Mouse (Mus musculus) lung, postnatal 0 days (tissue): ENCODE results near the gene E2f1. TPM values are rescaled to one million over a fixed set of nuclear protein-coding genes. Genes with fewer than 3 reads are reported as not detected.

Experiments used
- ATAC-seq: fragments of 200-750 bp; cut with Nextera tagmentation; 2 replicates; pipeline ENCODE4 v1.8.0; 2017; ENCODE audit warnings: moderate library complexity
- DNase-seq: peaks from one replicate; pipeline ENCODE4 v3.0.0-alpha.2; 2016; ENCODE audit warnings: low spot score
- H3K27ac ChIP-seq: fragments of 300-500 bp; sonication (generic); 2 replicates; pipeline ENCODE4 v1.5.1; 2014; ENCODE audit warnings: antibody characterized with exemption, mild to moderate bottlenecking, low read length, mixed read lengths
- H3K27me3 ChIP-seq: fragments of 300-500 bp; sonication (generic); replicated peaks from 2 replicates; pipeline ENCODE4 v1.6.1; 2014; ENCODE audit warnings: low read length, mixed read lengths; ENCODE audit not compliant: insufficient read depth
- H3K36me3 ChIP-seq: fragments of 300-500 bp; sonication (generic); 2 replicates; pipeline ENCODE4 v1.6.1; 2014; ENCODE audit warnings: low read length, mixed read lengths; ENCODE audit not compliant: insufficient read depth
- H3K4me1 ChIP-seq: fragments of 300-500 bp; sonication (generic); 2 replicates; pipeline ENCODE4 v1.6.1; 2014; ENCODE audit warnings: antibody characterized with exemption, low read depth, low read length, mixed read lengths; ENCODE audit not compliant: insufficient read depth
- H3K4me2 ChIP-seq: fragments of 300-500 bp; sonication (generic); replicated peaks from 2 replicates; pipeline ENCODE4 v1.6.1; 2014; ENCODE audit warnings: low read depth, mild to moderate bottlenecking, low read length, moderate library complexity, mixed read lengths
- H3K4me3 ChIP-seq: fragments of 300-500 bp; sonication (generic); 2 replicates; pipeline ENCODE4 v1.5.1; 2014; ENCODE audit warnings: low read depth, low read length
- H3K9ac ChIP-seq: fragments of 300-500 bp; sonication (generic); replicated peaks from 2 replicates; pipeline ENCODE4 v1.6.1; 2014; ENCODE audit warnings: low read depth, mild to moderate bottlenecking
- H3K9me3 ChIP-seq: fragments of 300-500 bp; sonication (generic); 2 replicates; pipeline ENCODE4 v1.6.1; 2016; ENCODE audit warnings: low read length, mixed read lengths
- CTCF ChIP-seq: IDR thresholded peaks from 2 replicates; pipeline ENCODE4 v1.5.1; 2016; ENCODE audit warnings: antibody characterized with exemption, mild to moderate bottlenecking
- EP300 ChIP-seq: IDR thresholded peaks from 2 replicates; pipeline ENCODE4 v1.6.1; 2016; ENCODE audit warnings: antibody characterized with exemption, mild to moderate bottlenecking, control low read depth
- WGBS: fragments of 180-500 bp; shearing (Covaris S2); extraction: QIAGEN DNeasy Blood & Tissue Kit; methylation state at CpG from one replicate; pipeline ENCODE4 v1.1.7; 2014; 5-methylcytosine and 5-hydroxymethylcytosine counted together
- polyA plus RNA-seq: library from polyadenylated mRNA; unstranded; fragments of >200 nt; fragmentation: Nextera tagmentation; extraction: Ambion mirVana; gene quantifications from 2 replicates; pipeline ENCODE4 v1.2.1, GENCODE M21; 2015

The E2f1 gene
- polyA plus RNA-seq: 5.4 and 7.5 TPM in 2 replicates

GRCm38 (mm10) chr2:154569836-154570286 is at the start of gene E2f1:
Gene E2f1, minus strand, starts transcription at chr2:154569892.
- peak; percentile 97 for DNase-seq
- Histone ChIP-seq H3K4me3 (peak within 1 kb of the TSS; percentile 73), H3K4me2 (peak within 1 kb of the TSS; percentile 93), H3K27me3 (no peaks in the 10 kb centered on the region), H3K27ac (peak within 1 kb of the TSS; percentile 77), H3K9me3 (no peaks in the 10 kb centered on the region), H3K4me1 (peaks cover 9% of the 10 kb centered on the region), H3K9ac (peak within 1 kb of the TSS; percentile 23; the same call in 1 of the 2 replicates), H3K36me3 (no peaks in the 10 kb centered on the region)
- peak; percentile 98 for ATAC-seq
- TF ChIP-seq CTCF (peak; percentile 43), EP300 (no peak)
- WGBS: 0% methylated on average over 38 of the region's 44 CpGs

GRCm38 (mm10) chr2:154617061-154617460 is 47.4 kb upstream of the E2f1 start:
- DNase-seq: no peak
- no peak overlapping the region for H3K27ac ChIP-seq
- ATAC-seq: no peak

GRCm38 (mm10) chr2:154615674-154616073 is 46.0 kb upstream of the E2f1 start:
- ATAC-seq (no peak), DNase-seq (no peak)
- Histone ChIP-seq H3K36me3 (no peaks in the 10 kb centered on the region), H3K9me3 (no peaks in the 10 kb centered on the region), H3K4me1 (no peaks in the 10 kb centered on the region), H3K27ac (no peak overlapping the region), H3K4me3 (no peak overlapping the region), H3K9ac (no peak overlapping the region), H3K27me3 (no peaks in the 10 kb centered on the region), H3K4me2 (no peak overlapping the region)
- TF ChIP-seq EP300: no peak
- no peak for TF ChIP-seq CTCF
- 69% methylated on average over 5 of the region's 5 CpGs for WGBS

More at GRCm38 (mm10) chr2:154617061-154617460, 47.4 kb upstream of the E2f1 start:
- Histone ChIP-seq H3K4me2 (no peak overlapping the region), H3K27me3 (no peaks in the 10 kb centered on the region), H3K4me3 (no peak overlapping the region), H3K4me1 (no peaks in the 10 kb centered on the region), H3K36me3 (no peaks in the 10 kb centered on the region), H3K9ac (no peak overlapping the region), H3K9me3 (no peaks in the 10 kb centered on the region)
- WGBS: 93% methylated on average over 3 of the region's 3 CpGs
- TF ChIP-seq CTCF: no peak
- no peak for TF ChIP-seq EP300

- 46% methylated on average over 19 of the region's 19 CpGs for WGBS
- no peak for DNase-seq
- Histone ChIP-seq H3K9me3 (no peaks in the 10 kb centered on the region), H3K36me3 (no peaks in the 10 kb centered on the region), H3K4me2 (peak overlapping the region; percentile 28; the same call in 1 of the 2 replicates), H3K9ac (no peak overlapping the region), H3K27ac (no peak overlapping the region), H3K4me1 (no peaks in the 10 kb centered on the region), H3K4me3 (no peak overlapping the region), H3K27me3 (no peaks in the 10 kb centered on the region)
- ATAC-seq: no peak
- TF ChIP-seq CTCF (no peak), EP300 (no peak)
These were observed 45.3 kb upstream of the E2f1 start for GRCm38 (mm10) chr2:154614841-154615576.

- under 1% methylated on average over 62 of the region's 98 CpGs for WGBS
- H3K9me3 ChIP-seq: no peaks in the 10 kb centered on the region
- ATAC-seq: peak; percentile 95
- no peaks in the 10 kb centered on the region for H3K27me3 ChIP-seq
- no peaks in the 10 kb centered on the region for H3K36me3 ChIP-seq
- peak within 1 kb of the TSS; percentile 62 for H3K4me2 ChIP-seq
- H3K9ac ChIP-seq: peak within 1 kb of the TSS; percentile 48
- TF ChIP-seq CTCF (peak; percentile 81), EP300 (no peak)
- peak within 1 kb of the TSS; percentile 49 for H3K4me3 ChIP-seq
- no peaks in the 10 kb centered on the region for H3K4me1 ChIP-seq
- DNase-seq: peak; percentile 96
- peak within 1 kb of the TSS; percentile 95 for H3K27ac ChIP-seq
These were observed 43.7 kb upstream of the E2f1 start, which contains the start of the genes Zfp341 and 4930519P11Rik for GRCm38 (mm10) chr2:154613118-154614115. Gene Zfp341, plus strand, starts transcription at chr2:154613297. Gene 4930519P11Rik, minus strand, starts transcription at chr2:154613437.
